Mouse (Mus musculus) limb, embryonic 15.5 days (tissue): Measurements from ENCODE around the gene Gm20662. TPM values are rescaled to one million over a fixed set of nuclear protein-coding genes. Genes with fewer than 3 reads are reported as not detected.

Source experiments
- ATAC-seq: fragments of 200-750 bp; cut with Nextera tagmentation; 2 replicates; pipeline ENCODE4 v1.8.0; 2017; ENCODE audit warnings: low read depth, moderate TSS enrichment; ENCODE audit not compliant: insufficient number of reproducible peaks, low FRiP score, low TSS enrichment
- H3K27ac ChIP-seq: fragments of 300-500 bp; sonication (generic); 2 replicates; pipeline ENCODE4 v1.5.1; 2015; ENCODE audit warnings: moderate library complexity, mild to moderate bottlenecking, inconsistent platforms
- H3K27me3 ChIP-seq: fragments of 300-500 bp; sonication (generic); 2 replicates; pipeline ENCODE4 v1.6.1; 2015; ENCODE audit warnings: inconsistent platforms
- H3K36me3 ChIP-seq: fragments of 300-500 bp; sonication (generic); 2 replicates; pipeline ENCODE4 v1.6.1; 2015; ENCODE audit warnings: inconsistent platforms
- H3K4me1 ChIP-seq: fragments of 300-500 bp; sonication (generic); 2 replicates; pipeline ENCODE4 v1.6.1; 2015; ENCODE audit warnings: inconsistent platforms
- H3K4me2 ChIP-seq: fragments of 300-500 bp; sonication (generic); 2 replicates; pipeline ENCODE4 v1.6.1; 2015; ENCODE audit warnings: mild to moderate bottlenecking, inconsistent platforms
- H3K4me3 ChIP-seq: fragments of 300-500 bp; sonication (generic); 2 replicates; pipeline ENCODE4 v1.5.1; 2015; ENCODE audit warnings: mild to moderate bottlenecking, inconsistent platforms
- H3K9ac ChIP-seq: fragments of 300-500 bp; sonication (generic); 2 replicates; pipeline ENCODE4 v1.6.1; 2015; ENCODE audit warnings: inconsistent platforms
- H3K9me3 ChIP-seq: fragments of 300-500 bp; sonication (generic); 2 replicates; pipeline ENCODE4 v1.6.1; 2016; ENCODE audit warnings: inconsistent platforms
- WGBS: fragments of 180-500 bp; shearing (Covaris S2); methylation state at CpG from one replicate; pipeline ENCODE4 v1.1.7; 2015; 5-methylcytosine and 5-hydroxymethylcytosine counted together
- polyA plus RNA-seq: library from polyadenylated mRNA; unstranded; fragments of >200 nt; fragmentation: Nextera tagmentation; extraction: Ambion mirVana; gene quantifications from 2 replicates; pipeline ENCODE4 v1.2.1, GENCODE M21; 2015

Gene Gm20662
- 0.10 and 0.51 TPM in 2 replicates for polyA plus RNA-seq

GRCm38 (mm10) chr9:107996049-107996448 lies at the start of gene Gm20662:
Gm20662 (plus strand) TSS chr9:107996349.
- no peaks in the 10 kb centered on the region for H3K36me3 ChIP-seq
- H3K27me3 ChIP-seq: no peaks in the 10 kb centered on the region
- 87% methylated on average over 5 of the region's 5 CpGs for WGBS

GRCm38 (mm10) chr9:107947241-107948194 lies 48.6 kb upstream of the Gm20662 start:
- 85% methylated on average over 31 of the region's 31 CpGs for WGBS
- H3K9me3 ChIP-seq: no peaks in the 10 kb centered on the region
- no peaks in the 10 kb centered on the region for H3K36me3 ChIP-seq
- peaks cover 14% of the 10 kb centered on the region for H3K4me1 ChIP-seq
- no peak overlapping the region for H3K9ac ChIP-seq
- no peak for ATAC-seq
- H3K4me2 ChIP-seq: no peak overlapping the region
- H3K27ac ChIP-seq: no peak overlapping the region
- no peak overlapping the region for H3K4me3 ChIP-seq
- H3K27me3 ChIP-seq: no peaks in the 10 kb centered on the region

More at GRCm38 (mm10) chr9:107996049-107996448, at the start of gene Gm20662:
- no peak for ATAC-seq
- H3K9me3 ChIP-seq: no peaks in the 10 kb centered on the region
- H3K4me3 ChIP-seq: no peak within 1 kb of the TSS
- no peak within 1 kb of the TSS for H3K4me2 ChIP-seq
- H3K4me1 ChIP-seq: 0 out of 2 replicates have a peak, but pooled peaks cover 5% of the 10 kb centered on the region
- H3K27ac ChIP-seq: no peak within 1 kb of the TSS
- H3K9ac ChIP-seq: no peak within 1 kb of the TSS

- no peaks in the 10 kb centered on the region for H3K36me3 ChIP-seq
- H3K9me3 ChIP-seq: no peaks in the 10 kb centered on the region
- no peaks in the 10 kb centered on the region for H3K27me3 ChIP-seq
- H3K9ac ChIP-seq: no peak overlapping the region
- 76% methylated on average over 13 of the region's 13 CpGs for WGBS
- no peak for ATAC-seq
- no peak overlapping the region for H3K4me2 ChIP-seq
- H3K4me3 ChIP-seq: no peak overlapping the region
- H3K27ac ChIP-seq: no peak overlapping the region
- peaks cover 14% of the 10 kb centered on the region for H3K4me1 ChIP-seq
Measured at GRCm38 (mm10) chr9:107949184-107949921, 46.8 kb upstream of the Gm20662 start.

- no peak for ATAC-seq
- H3K4me1 ChIP-seq: peaks cover 14% of the 10 kb centered on the region
- no peaks in the 10 kb centered on the region for H3K27me3 ChIP-seq
- peak within 1 kb of the TSS; percentile 75 for H3K27ac ChIP-seq
- H3K4me3 ChIP-seq: peak within 1 kb of the TSS; percentile 68
- H3K9me3 ChIP-seq: no peaks in the 10 kb centered on the region
- peak within 1 kb of the TSS; percentile 64 for H3K4me2 ChIP-seq
- no peaks in the 10 kb centered on the region for H3K36me3 ChIP-seq
- H3K9ac ChIP-seq: peak within 1 kb of the TSS; percentile 54
- WGBS: 85% methylated on average over 10 of the region's 10 CpGs
Measured at GRCm38 (mm10) chr9:107949922-107950235, 46.3 kb upstream of the Gm20662 start, which contains the start of gene Traip. Traip (plus strand) TSS chr9:107950136.

GRCm38 (mm10) chr9:107950460-107951355 lies 45.4 kb upstream of the Gm20662 start:
- H3K27me3 ChIP-seq: no peaks in the 10 kb centered on the region
- no peaks in the 10 kb centered on the region for H3K9me3 ChIP-seq
- peaks cover 14% of the 10 kb centered on the region for H3K4me1 ChIP-seq
- no peaks in the 10 kb centered on the region for H3K36me3 ChIP-seq
- ATAC-seq: peak; percentile 77
- WGBS: 15% methylated on average over 45 of the region's 45 CpGs
- H3K9ac ChIP-seq: peak overlapping the region; percentile 54
- peak overlapping the region; percentile 75 for H3K27ac ChIP-seq
- peak overlapping the region; percentile 68 for H3K4me3 ChIP-seq
- H3K4me2 ChIP-seq: peak overlapping the region; percentile 64

- Histone ChIP-seq H3K27ac (no peak overlapping the region), H3K27me3 (no peaks in the 10 kb centered on the region), H3K9ac (no peak overlapping the region), H3K36me3 (peaks cover 28% of the 10 kb centered on the region), H3K4me1 (peaks cover 10% of the 10 kb centered on the region), H3K4me2 (no peak overlapping the region), H3K9me3 (no peaks in the 10 kb centered on the region), H3K4me3 (no peak overlapping the region)
- no peak for ATAC-seq
- 73% methylated on average over 6 of the region's 6 CpGs for WGBS
Measured at GRCm38 (mm10) chr9:107955613-107956289, 40.4 kb upstream of the Gm20662 start.

- no peak for ATAC-seq
- peaks cover 40% of the 10 kb centered on the region for H3K36me3 ChIP-seq
- no peaks in the 10 kb centered on the region for H3K27me3 ChIP-seq
- no peak overlapping the region for H3K4me3 ChIP-seq
- WGBS: 65% methylated on average over 6 of the region's 6 CpGs
- H3K9ac ChIP-seq: no peak overlapping the region
- H3K9me3 ChIP-seq: no peaks in the 10 kb centered on the region
- no peak overlapping the region for H3K4me2 ChIP-seq
- no peak overlapping the region for H3K27ac ChIP-seq
- peaks cover 6% of the 10 kb centered on the region; the same call in 1 of the 2 replicates for H3K4me1 ChIP-seq
Measured at GRCm38 (mm10) chr9:107957141-107957540, 39.0 kb upstream of the Gm20662 start.

- H3K27ac ChIP-seq: no peak overlapping the region
- peaks cover 6% of the 10 kb centered on the region; the same call in 1 of the 2 replicates for H3K4me1 ChIP-seq
- ATAC-seq: no peak
- H3K27me3 ChIP-seq: no peaks in the 10 kb centered on the region
- peaks cover 50% of the 10 kb centered on the region for H3K36me3 ChIP-seq
- WGBS: 35% methylated on average over 6 of the region's 6 CpGs
- no peak overlapping the region for H3K4me3 ChIP-seq
- no peak overlapping the region for H3K4me2 ChIP-seq
- H3K9me3 ChIP-seq: no peaks in the 10 kb centered on the region
- no peak overlapping the region for H3K9ac ChIP-seq
Measured at GRCm38 (mm10) chr9:107959896-107960295, 36.3 kb upstream of the Gm20662 start.

- H3K9ac ChIP-seq: no peak overlapping the region
- H3K36me3 ChIP-seq: peaks cover 52% of the 10 kb centered on the region
- H3K27ac ChIP-seq: no peak overlapping the region
- no peak for ATAC-seq
- 75% methylated on average over 4 of the region's 4 CpGs for WGBS
- no peak overlapping the region for H3K4me2 ChIP-seq
- H3K4me3 ChIP-seq: no peak overlapping the region
- H3K9me3 ChIP-seq: no peaks in the 10 kb centered on the region
- no peaks in the 10 kb centered on the region for H3K27me3 ChIP-seq
- peaks cover 6% of the 10 kb centered on the region; the same call in 1 of the 2 replicates for H3K4me1 ChIP-seq
Measured at GRCm38 (mm10) chr9:107960928-107961327, 35.2 kb upstream of the Gm20662 start.

GRCm38 (mm10) chr9:107961351-107961762 lies 34.8 kb upstream of the Gm20662 start:
- Histone ChIP-seq H3K27me3 (no peaks in the 10 kb centered on the region), H3K4me1 (peaks cover 6% of the 10 kb centered on the region; the same call in 1 of the 2 replicates), H3K4me2 (no peak overlapping the region), H3K36me3 (peaks cover 52% of the 10 kb centered on the region), H3K4me3 (no peak overlapping the region), H3K27ac (no peak overlapping the region), H3K9ac (no peak overlapping the region), H3K9me3 (no peaks in the 10 kb centered on the region)
- 83% methylated on average over 10 of the region's 10 CpGs for WGBS
- no peak for ATAC-seq

- Histone ChIP-seq H3K36me3 (peaks cover 57% of the 10 kb centered on the region), H3K4me3 (no peak overlapping the region), H3K27me3 (no peaks in the 10 kb centered on the region), H3K9ac (no peak overlapping the region), H3K27ac (no peak overlapping the region), H3K4me1 (peaks cover 6% of the 10 kb centered on the region; the same call in 1 of the 2 replicates), H3K9me3 (no peaks in the 10 kb centered on the region), H3K4me2 (no peak overlapping the region)
- 63% methylated on average over 5 of the region's 5 CpGs for WGBS
- no peak; the same call in 1 of the 2 replicates for ATAC-seq
Measured at GRCm38 (mm10) chr9:107961881-107962280, 34.3 kb upstream of the Gm20662 start.
